Mouse (Mus musculus): ENCODE data around the gene 8030411F24Rik.

DNA sequence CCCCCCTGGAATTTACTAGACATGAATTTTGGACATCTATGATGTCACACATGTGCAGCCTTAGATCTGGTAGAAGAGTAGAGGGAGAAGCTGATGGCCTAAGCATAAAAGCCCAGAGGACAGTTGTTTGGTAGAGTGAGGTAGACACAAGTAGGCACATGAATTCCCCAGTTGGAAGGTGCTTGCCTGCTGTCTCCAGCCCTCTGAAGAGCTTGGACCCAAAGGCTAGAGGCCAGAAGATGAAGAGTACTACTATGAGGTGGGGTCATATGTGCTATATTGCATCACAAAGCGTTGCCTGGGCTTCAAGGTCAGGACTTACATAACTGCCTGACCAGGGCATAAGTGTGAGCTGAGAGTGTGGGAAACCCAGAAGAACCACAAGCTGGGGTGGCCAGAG lies 16.7 kb downstream of the 8030411F24Rik start, which contains the start of gene Cst8:
- TF ChIP-seq CTCF (IDR thresholded peaks at IDR 0.05; ENCODE audit: low read depth) = no peak
- no peak for TF ChIP-seq EP300 (optimal IDR thresholded peaks at IDR 0.05)

All from stomach, postnatal 0 days (tissue).